Mouse (Mus musculus) G1E (cell line): Measurements from ENCODE around the gene Zscan5b. TPM values are rescaled to one million over a fixed set of nuclear protein-coding genes. Genes with fewer than 3 reads are reported as not detected.
A peak's percentile ranks its signal among the peaks of the same experiment; 100 is the strongest.

Experiments used
- ATAC-seq: 2 replicates; pipeline ENCODE4 v1.8.0; 2016; ENCODE audit warnings: mild to moderate bottlenecking; ENCODE audit not compliant: insufficient number of reproducible peaks, poor library complexity, low FRiP score, severe bottlenecking; ENCODE audit errors: extremely low read depth
- DNase-seq: peaks from one replicate; pipeline ENCODE4 v3.0.0; 2012; ENCODE audit warnings: low spot score
- H3K27me3 ChIP-seq: 2 replicates; pipeline ENCODE4 v1.6.1; 2012; ENCODE audit warnings: mild to moderate bottlenecking, low read length, inconsistent platforms; ENCODE audit not compliant: insufficient read depth
- H3K36me3 ChIP-seq: replicated peaks from 2 replicates; pipeline ENCODE3; 2012; ENCODE audit warnings: mild to moderate bottlenecking, inconsistent platforms
- H3K4me1 ChIP-seq: 2 replicates; pipeline ENCODE4 v1.6.1; 2012; ENCODE audit warnings: low read depth, low read length, inconsistent platforms, mixed read lengths; ENCODE audit not compliant: insufficient read depth
- H3K4me3 ChIP-seq: 2 replicates; pipeline ENCODE4 v1.5.1; 2012; ENCODE audit warnings: low read depth, mild to moderate bottlenecking, inconsistent platforms, low read length, moderate library complexity, mixed read lengths
- H3K9me3 ChIP-seq: replicated peaks from 2 replicates; pipeline ENCODE4 v1.6.1; 2012; ENCODE audit warnings: inconsistent platforms
- CTCF ChIP-seq: IDR thresholded peaks from 2 replicates; pipeline ENCODE4 v1.5.1; 2012; ENCODE audit warnings: low read depth, low read length, inconsistent platforms, mixed read lengths
- GATA1 ChIP-seq: IDR thresholded peaks from 2 replicates; pipeline ENCODE4 v1.6.1; 2012; ENCODE audit warnings: borderline replicate concordance, low read length, inconsistent platforms, mixed read lengths
- GATA2 ChIP-seq: IDR thresholded peaks from 2 replicates; pipeline ENCODE4 v1.6.1; 2012; ENCODE audit warnings: low read depth, low read length, inconsistent platforms, borderline replicate concordance
- POLR2AphosphoS5 ChIP-seq: IDR thresholded peaks from 2 replicates; pipeline ENCODE4 v1.6.1; 2012; ENCODE audit warnings: low read depth, low read length, inconsistent platforms; ENCODE audit not compliant: insufficient replicate concordance
- TAL1 ChIP-seq: conservative IDR thresholded peaks from 2 replicates; pipeline ENCODE4 v1.6.1; 2012; ENCODE audit warnings: low read depth, low read length, inconsistent platforms, mixed read lengths
- polyA plus RNA-seq: library from polyadenylated mRNA; stranded (reverse); fragments of >175 nt; gene quantifications from 2 replicates; pipeline ENCODE4 v1.2.3, GENCODE M21; 2012
- total RNA-seq, 2 experiments: library from RNA; stranded (forward) in 1 of 2; stranded (reverse) in 1 of 2; fragments of 200-1000 nt in 1 of 2; fragments of >200 nt in 1 of 2; fragmentation: Nextera tagmentation in 1 of 2; gene quantifications; 2 replicates each; pipeline ENCODE4 v1.2.3; 2014 to 2017

The Zscan5b gene
- total and polyA plus RNA-seq, 3 experiments = not detected

DNA sequence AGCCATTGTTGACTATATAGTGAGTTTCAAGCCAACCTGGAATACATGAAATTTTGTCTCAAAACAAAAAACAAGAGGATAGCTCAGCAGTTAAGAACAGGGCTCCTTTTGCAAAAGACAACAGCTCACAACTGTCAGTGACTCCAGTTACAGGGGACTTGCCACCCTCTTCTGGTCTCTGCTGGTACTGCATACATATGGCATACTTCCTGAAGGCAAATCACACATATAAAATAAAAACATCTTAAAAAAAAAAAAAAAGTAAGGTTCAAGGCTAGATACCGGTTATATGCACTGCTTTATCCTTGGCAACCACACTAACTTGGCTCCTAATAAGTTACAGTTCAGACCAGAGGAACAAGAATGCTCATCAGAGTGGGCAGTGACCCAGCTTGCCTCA is 60.7 kb downstream of the Zscan5b start:
- no peak for ATAC-seq
- peaks cover 15% of the 10 kb centered on the region for H3K36me3 ChIP-seq
- DNase-seq = peak; percentile 16
- H3K4me1 ChIP-seq = peaks cover 47% of the 10 kb centered on the region
- TF ChIP-seq GATA2 (no peak), CTCF (peak; percentile 54)
- no peaks in the 10 kb centered on the region for H3K27me3 ChIP-seq
- peak overlapping the region; percentile 71 for H3K4me3 ChIP-seq
- H3K9me3 ChIP-seq = no peaks in the 10 kb centered on the region

DNA sequence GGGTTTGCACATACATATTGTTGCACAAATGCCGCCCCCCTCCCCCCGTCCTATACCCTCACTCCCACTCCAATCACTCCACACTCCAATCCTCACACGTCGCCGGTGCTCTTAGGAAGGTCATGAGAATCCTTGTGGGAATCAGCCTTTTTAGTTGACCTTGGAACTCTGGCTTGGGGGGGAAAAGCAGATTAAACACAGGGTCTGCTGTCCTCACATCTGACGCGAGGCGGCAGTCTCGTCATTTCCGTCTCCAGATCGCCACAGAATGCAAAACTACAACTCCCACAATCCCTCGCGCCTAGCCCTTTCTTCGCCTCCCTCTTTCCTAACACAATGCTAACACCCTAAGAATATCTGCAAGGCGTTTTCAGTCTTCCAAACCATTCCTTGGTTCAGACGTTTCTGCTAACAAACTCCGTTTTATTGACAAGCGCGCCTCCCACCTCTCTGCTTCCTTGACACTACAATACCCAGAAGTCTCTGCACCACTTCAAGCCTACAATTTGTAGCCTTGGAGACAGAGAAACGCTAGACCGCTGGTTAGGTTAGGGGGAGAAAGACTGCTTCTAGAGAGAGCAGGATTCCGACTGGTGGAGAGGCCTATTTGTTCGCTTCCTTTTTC is 61.5 kb downstream of the Zscan5b start:
- TF ChIP-seq POLR2AphosphoS5 = no peak
- TF ChIP-seq TAL1 = no peak
- TF ChIP-seq CTCF = no peak
- no peak for TF ChIP-seq GATA1
- TF ChIP-seq GATA2 = no peak
- H3K4me3 ChIP-seq = peak overlapping the region; percentile 71
- ATAC-seq (peak; percentile 55), DNase-seq (peak; percentile 63)
- H3K4me1 ChIP-seq = peaks cover 45% of the 10 kb centered on the region
- no peaks in the 10 kb centered on the region for H3K9me3 ChIP-seq
- peaks cover 19% of the 10 kb centered on the region for H3K36me3 ChIP-seq
- H3K27me3 ChIP-seq = no peaks in the 10 kb centered on the region

DNA sequence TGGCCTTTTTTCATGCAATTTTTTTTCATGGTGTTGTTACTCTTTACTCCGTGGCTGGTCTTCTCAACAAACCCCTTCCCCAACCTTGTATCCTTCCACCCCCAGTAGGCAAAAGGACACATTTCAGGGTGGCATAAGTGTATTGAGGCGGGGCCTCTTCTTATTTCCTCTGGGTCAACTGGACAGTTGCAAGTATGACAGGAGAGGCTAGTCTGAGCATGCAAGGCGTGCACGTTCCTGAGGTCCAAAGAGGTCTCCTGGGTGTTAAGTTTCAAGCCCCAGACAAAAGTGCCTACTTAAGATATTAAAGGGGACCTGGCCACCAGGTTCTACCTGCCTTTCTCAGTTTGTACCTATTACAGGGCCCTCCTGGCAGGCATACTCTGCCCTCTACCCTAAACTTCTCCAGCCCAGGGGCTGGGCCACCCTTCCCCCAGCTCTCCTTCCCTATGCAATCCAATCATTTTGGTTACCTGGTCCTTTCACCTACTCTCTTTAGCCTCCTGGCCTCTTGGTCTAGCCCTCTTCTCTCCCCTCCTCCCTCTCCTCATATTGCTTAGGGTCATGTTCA is 62.4 kb downstream of the Zscan5b start:
- Histone ChIP-seq H3K4me1 (peaks cover 43% of the 10 kb centered on the region), H3K4me3 (no peak overlapping the region), H3K9me3 (no peaks in the 10 kb centered on the region), H3K27me3 (no peaks in the 10 kb centered on the region), H3K36me3 (peaks cover 28% of the 10 kb centered on the region)
- TF ChIP-seq CTCF (no peak), TAL1 (no peak), POLR2AphosphoS5 (no peak), GATA2 (no peak), GATA1 (no peak)
- ATAC-seq = no peak
- no peak for DNase-seq

DNA sequence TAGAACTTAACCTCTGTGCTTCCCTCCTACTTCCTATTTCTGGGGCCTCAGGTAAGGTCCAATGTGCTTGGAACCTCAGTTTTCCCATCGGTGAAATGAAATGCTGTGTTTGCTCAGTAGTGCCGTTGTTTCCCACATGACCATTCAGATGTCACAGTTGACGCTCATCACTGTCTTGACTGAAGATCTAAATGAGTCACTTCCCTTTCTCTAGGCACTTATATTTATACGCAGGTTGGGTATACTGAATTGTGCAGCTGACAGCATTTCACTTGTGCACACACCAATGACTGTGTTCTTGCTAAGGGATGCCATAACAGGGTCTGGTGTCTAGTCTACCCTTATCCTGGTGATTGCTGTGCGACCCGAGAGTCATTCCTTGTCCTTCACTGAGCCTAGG is 63.3 kb downstream of the Zscan5b start:
- peaks cover 33% of the 10 kb centered on the region for H3K36me3 ChIP-seq
- H3K4me3 ChIP-seq = no peak overlapping the region; the same call in 1 of the 2 replicates
- ATAC-seq (0 out of 2 replicates have a peak, but pooled peaks have one; percentile 16), DNase-seq (no peak)
- H3K27me3 ChIP-seq = no peaks in the 10 kb centered on the region
- no peak for TF ChIP-seq TAL1
- no peak for TF ChIP-seq CTCF
- TF ChIP-seq POLR2AphosphoS5 = no peak
- no peak for TF ChIP-seq GATA2
- no peak for TF ChIP-seq GATA1
- H3K9me3 ChIP-seq = no peaks in the 10 kb centered on the region
- H3K4me1 ChIP-seq = peaks cover 41% of the 10 kb centered on the region

DNA sequence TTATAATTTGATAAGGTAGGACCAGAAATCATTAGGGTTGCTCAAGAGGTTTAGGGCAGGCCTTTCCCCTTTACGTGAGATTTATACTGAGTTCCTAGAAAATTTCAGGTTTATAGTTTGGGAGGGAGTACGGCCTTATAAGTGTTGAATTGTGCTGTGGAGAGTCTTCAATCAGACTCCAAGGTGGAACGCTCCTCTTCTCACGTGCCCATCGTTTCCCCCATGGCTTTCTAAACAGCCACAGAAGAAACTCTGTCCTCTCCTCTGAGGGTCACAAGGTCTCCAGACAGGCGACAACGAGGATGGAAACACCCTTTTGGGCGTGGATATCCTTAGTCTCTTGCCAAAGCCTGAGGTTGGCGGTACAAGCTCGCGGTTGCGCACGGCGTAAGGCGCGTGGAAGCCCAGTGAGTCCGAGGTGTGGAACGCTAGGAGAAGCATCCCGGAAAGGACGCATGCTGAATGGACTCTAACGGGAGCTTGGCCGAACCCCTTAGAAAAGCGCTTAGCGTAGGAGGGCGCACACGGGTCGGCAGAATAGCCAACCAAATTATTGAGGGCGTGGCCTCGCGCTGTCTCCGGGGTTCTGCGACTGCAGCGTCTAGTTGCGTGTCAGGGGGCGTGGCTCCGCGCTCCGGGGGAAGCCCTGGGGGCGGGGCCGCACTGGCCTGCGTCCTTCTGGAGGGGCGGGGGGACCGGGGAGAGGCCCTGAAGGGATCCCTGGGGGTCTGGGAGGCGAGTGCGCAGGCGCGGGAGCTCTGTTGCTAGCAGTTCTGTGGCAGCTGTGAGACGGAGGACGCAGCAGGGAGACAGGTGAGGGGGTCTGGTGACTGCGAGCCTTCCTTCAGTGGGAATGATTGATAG is 64.0 kb downstream of the Zscan5b start, which contains the start of gene Zfp667:
Gene Zfp667 (plus strand): TSS at position 738 of the 864 bp plus-strand sequence.
- ATAC-seq = peak; percentile 80
- H3K9me3 ChIP-seq = no peaks in the 10 kb centered on the region
- DNase-seq = peak; percentile 96
- peak within 1 kb of the TSS; percentile 73 for H3K4me3 ChIP-seq
- peaks cover 41% of the 10 kb centered on the region for H3K4me1 ChIP-seq
- H3K36me3 ChIP-seq = peaks cover 31% of the 10 kb centered on the region
- no peaks in the 10 kb centered on the region for H3K27me3 ChIP-seq
- TF ChIP-seq TAL1 = no peak

DNA sequence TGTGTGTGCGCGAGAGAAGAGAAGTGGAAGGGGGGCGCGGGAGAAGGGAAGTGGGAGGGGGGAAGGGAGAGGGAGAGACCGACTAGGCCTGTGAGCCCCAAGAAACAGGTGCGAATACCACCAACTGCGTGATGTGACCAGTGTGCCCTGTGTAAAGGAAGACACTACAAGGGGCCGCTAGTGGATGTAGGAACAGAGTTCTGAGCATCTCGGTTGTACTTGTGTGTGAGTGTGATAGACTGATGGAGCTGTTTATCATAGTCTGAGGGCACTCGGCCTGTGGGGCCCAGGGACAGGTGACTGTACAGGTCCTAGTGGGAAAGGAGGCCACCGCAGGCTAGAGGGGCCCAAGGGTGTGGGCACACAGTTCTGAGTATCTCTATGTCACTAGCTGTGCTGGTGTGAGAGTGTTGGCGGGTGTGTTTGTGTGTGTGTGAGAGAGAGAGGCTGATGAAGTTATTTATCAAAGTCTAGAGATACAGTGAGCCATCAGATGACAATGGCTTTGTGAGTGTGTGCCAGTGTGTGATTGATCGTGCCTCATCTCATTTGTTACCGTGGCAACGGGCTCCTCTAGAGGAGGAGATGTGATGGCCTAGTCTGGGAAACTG is 64.9 kb downstream of the Zscan5b start:
- TF ChIP-seq GATA2 (no peak), POLR2AphosphoS5 (no peak), TAL1 (no peak), GATA1 (no peak), CTCF (no peak)
- Histone ChIP-seq H3K4me1 (peaks cover 41% of the 10 kb centered on the region), H3K9me3 (no peaks in the 10 kb centered on the region), H3K4me3 (peak overlapping the region; percentile 73), H3K36me3 (peaks cover 26% of the 10 kb centered on the region), H3K27me3 (no peaks in the 10 kb centered on the region)
- DNase-seq (peak; percentile 4), ATAC-seq (no peak)

Other genes starting within 250 kb of the Zscan5b start
- not detected in 2 replicates for gene Vmn1r65, start 211.3 kb upstream of the Zscan5b start, total RNA-seq (2014; fragmentation: Nextera tagmentation)
- 0.06 and 0.22 TPM in 2 replicates for gene Vmn1r65, start 211.3 kb upstream of the Zscan5b start, total RNA-seq (2017)
- gene Vmn1r65, start 211.3 kb upstream of the Zscan5b start, polyA plus RNA-seq = not detected in 2 replicates
- gene Nlrp4c, start 177.1 kb upstream of the Zscan5b start, total RNA-seq (2014; fragmentation: Nextera tagmentation) = not detected in 2 replicates
- 0.06 and 0.11 TPM in 2 replicates for gene Nlrp4c, start 177.1 kb upstream of the Zscan5b start, total RNA-seq (2017)
- gene Nlrp4c, start 177.1 kb upstream of the Zscan5b start, polyA plus RNA-seq = not detected in 2 replicates
- gene Zfp787, start 66.3 kb upstream of the Zscan5b start, total RNA-seq (2014; fragmentation: Nextera tagmentation) = 23.5 and 36.9 TPM in 2 replicates
- 33.1 and 39.0 TPM in 2 replicates for gene Zfp787, start 66.3 kb upstream of the Zscan5b start, total RNA-seq (2017)
- 47.7 and 49.8 TPM in 2 replicates for gene Zfp787, start 66.3 kb upstream of the Zscan5b start, polyA plus RNA-seq
- 7.1 and 15.0 TPM in 2 replicates for gene Zfp444, start 50.1 kb upstream of the Zscan5b start, total RNA-seq (2014; fragmentation: Nextera tagmentation)
- 26.9 and 29.3 TPM in 2 replicates for gene Zfp444, start 50.1 kb upstream of the Zscan5b start, total RNA-seq (2017)
- 45.2 and 48.6 TPM in 2 replicates for gene Zfp444, start 50.1 kb upstream of the Zscan5b start, polyA plus RNA-seq
- not detected in 2 replicates for gene Galp, start 25.2 kb upstream of the Zscan5b start, total RNA-seq (2014; fragmentation: Nextera tagmentation)
- gene Galp, start 25.2 kb upstream of the Zscan5b start, total RNA-seq (2017) = not detected in 2 replicates
- not detected in 2 replicates for gene Galp, start 25.2 kb upstream of the Zscan5b start, polyA plus RNA-seq
- not detected in 2 replicates for gene Epp13, start 30.4 kb downstream of the Zscan5b start, total RNA-seq (2014; fragmentation: Nextera tagmentation)
- not detected in 2 replicates for gene Epp13, start 30.4 kb downstream of the Zscan5b start, total RNA-seq (2017)
- gene Epp13, start 30.4 kb downstream of the Zscan5b start, polyA plus RNA-seq = not detected in 2 replicates
- gene Zfp667, start 64.3 kb downstream of the Zscan5b start, total RNA-seq (2014; fragmentation: Nextera tagmentation) = 10.1 and 12.8 TPM in 2 replicates
- 16.3 and 17.0 TPM in 2 replicates for gene Zfp667, start 64.3 kb downstream of the Zscan5b start, total RNA-seq (2017)
- 0.19 and 0.47 TPM in 2 replicates for gene Zfp667, start 64.3 kb downstream of the Zscan5b start, polyA plus RNA-seq
- gene Zfp583, start 109.0 kb downstream of the Zscan5b start, total RNA-seq (2014; fragmentation: Nextera tagmentation) = 1.2 and 3.1 TPM in 2 replicates
- gene Zfp583, start 109.0 kb downstream of the Zscan5b start, total RNA-seq (2017) = 0.49 and 0.64 TPM in 2 replicates
- 0.29 and 0.38 TPM in 2 replicates for gene Zfp583, start 109.0 kb downstream of the Zscan5b start, polyA plus RNA-seq
- not detected in 2 replicates for gene Gm3854, start 121.5 kb downstream of the Zscan5b start, total RNA-seq (2014; fragmentation: Nextera tagmentation)
- gene Gm3854, start 121.5 kb downstream of the Zscan5b start, total RNA-seq (2017) = 0.05 and 0.12 TPM in 2 replicates
- not detected in 2 replicates for gene Gm3854, start 121.5 kb downstream of the Zscan5b start, polyA plus RNA-seq
- gene Zfp78, start 141.0 kb downstream of the Zscan5b start, total RNA-seq (2014; fragmentation: Nextera tagmentation) = 0.83 and 8.5 TPM in 2 replicates
- 2.3 and 2.5 TPM in 2 replicates for gene Zfp78, start 141.0 kb downstream of the Zscan5b start, total RNA-seq (2017)
- 0.03 and 0.12 TPM in 2 replicates for gene Zfp78, start 141.0 kb downstream of the Zscan5b start, polyA plus RNA-seq
- 2.1 and 5.8 TPM in 2 replicates for gene Zfp28, start 161.0 kb downstream of the Zscan5b start, total RNA-seq (2014; fragmentation: Nextera tagmentation)
- gene Zfp28, start 161.0 kb downstream of the Zscan5b start, total RNA-seq (2017) = 1.8 and 2.6 TPM in 2 replicates
- gene Zfp28, start 161.0 kb downstream of the Zscan5b start, polyA plus RNA-seq = 0.46 and 0.63 TPM in 2 replicates
- gene Smim17, start 176.4 kb downstream of the Zscan5b start, total RNA-seq (2014; fragmentation: Nextera tagmentation) = 1.5 TPM in 1 of 2 replicates, not detected in the other
- gene Smim17, start 176.4 kb downstream of the Zscan5b start, total RNA-seq (2017) = not detected in 2 replicates
- gene Smim17, start 176.4 kb downstream of the Zscan5b start, polyA plus RNA-seq = not detected in 2 replicates
- gene Gm20715, start 188.0 kb downstream of the Zscan5b start, total RNA-seq (2014; fragmentation: Nextera tagmentation) = not detected in 2 replicates
- 0.06 and 0.11 TPM in 2 replicates for gene Gm20715, start 188.0 kb downstream of the Zscan5b start, total RNA-seq (2017)
- gene Gm20715, start 188.0 kb downstream of the Zscan5b start, polyA plus RNA-seq = not detected in 2 replicates
- not detected in 2 replicates for gene Olfr1344, start 216.4 kb downstream of the Zscan5b start, total RNA-seq (2014; fragmentation: Nextera tagmentation)
- 0.11 TPM in 1 of 2 replicates, not detected in the other for gene Olfr1344, start 216.4 kb downstream of the Zscan5b start, total RNA-seq (2017)
- gene Olfr1344, start 216.4 kb downstream of the Zscan5b start, polyA plus RNA-seq = not detected in 2 replicates
- not detected in 2 replicates for gene Olfr1336, start 233.9 kb downstream of the Zscan5b start, total RNA-seq (2014; fragmentation: Nextera tagmentation)
- gene Olfr1336, start 233.9 kb downstream of the Zscan5b start, total RNA-seq (2017) = under 0.01 and 0.16 TPM in 2 replicates
- gene Olfr1336, start 233.9 kb downstream of the Zscan5b start, polyA plus RNA-seq = not detected in 2 replicates
- gene Olfr1346, start 244.8 kb downstream of the Zscan5b start, total RNA-seq (2014; fragmentation: Nextera tagmentation) = not detected in 2 replicates
- gene Olfr1346, start 244.8 kb downstream of the Zscan5b start, total RNA-seq (2017) = 0.06 and 0.11 TPM in 2 replicates
- not detected in 2 replicates for gene Olfr1346, start 244.8 kb downstream of the Zscan5b start, polyA plus RNA-seq